Mouse (Mus musculus) frontal cortex, adult (tissue): ENCODE results near the gene Glis2.
"Not testable (repeated sequence)": the region's sequence is repeated elsewhere in the genome, so short reads cannot be mapped to it uniquely, and the experiment has no call there.

Experiments
- ATAC-seq: cut with Nextera tagmentation; 2 replicates; pipeline ENCODE4 v1.9.2; 2017; ENCODE audit warnings: mild to moderate bottlenecking, moderate library complexity, mixed read lengths; ENCODE audit not compliant: low TSS enrichment

Gene Glis2

DNA sequence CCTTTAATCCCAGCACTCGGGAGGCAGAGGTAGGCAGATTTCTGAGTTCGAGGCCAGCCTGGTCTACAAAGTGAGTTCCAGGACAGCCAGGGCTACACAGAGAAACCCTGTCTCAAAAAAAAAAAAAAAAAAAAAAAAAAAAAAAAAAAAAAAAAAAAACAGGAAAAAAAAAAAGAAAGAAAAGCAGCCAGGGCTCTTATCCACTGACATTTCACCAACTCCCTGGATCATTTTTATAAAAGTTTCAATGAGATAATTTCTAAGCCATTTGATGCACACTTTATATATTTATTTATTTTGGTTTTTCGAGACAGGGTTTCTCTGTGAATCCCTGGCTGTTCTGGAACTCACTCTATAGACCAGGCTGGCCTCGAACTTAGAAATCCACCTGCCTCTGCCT is 13.3 kb upstream of the Glis2 start:
- not testable (repeated sequence) for ATAC-seq

GRCm38 (mm10) chr16:4583807-4584206 is 10.7 kb upstream of the Glis2 start:
- no peak for ATAC-seq

- ATAC-seq, result no peak
Measured at GRCm38 (mm10) chr16:4584438-4584837, 10.1 kb upstream of the Glis2 start.

DNA sequence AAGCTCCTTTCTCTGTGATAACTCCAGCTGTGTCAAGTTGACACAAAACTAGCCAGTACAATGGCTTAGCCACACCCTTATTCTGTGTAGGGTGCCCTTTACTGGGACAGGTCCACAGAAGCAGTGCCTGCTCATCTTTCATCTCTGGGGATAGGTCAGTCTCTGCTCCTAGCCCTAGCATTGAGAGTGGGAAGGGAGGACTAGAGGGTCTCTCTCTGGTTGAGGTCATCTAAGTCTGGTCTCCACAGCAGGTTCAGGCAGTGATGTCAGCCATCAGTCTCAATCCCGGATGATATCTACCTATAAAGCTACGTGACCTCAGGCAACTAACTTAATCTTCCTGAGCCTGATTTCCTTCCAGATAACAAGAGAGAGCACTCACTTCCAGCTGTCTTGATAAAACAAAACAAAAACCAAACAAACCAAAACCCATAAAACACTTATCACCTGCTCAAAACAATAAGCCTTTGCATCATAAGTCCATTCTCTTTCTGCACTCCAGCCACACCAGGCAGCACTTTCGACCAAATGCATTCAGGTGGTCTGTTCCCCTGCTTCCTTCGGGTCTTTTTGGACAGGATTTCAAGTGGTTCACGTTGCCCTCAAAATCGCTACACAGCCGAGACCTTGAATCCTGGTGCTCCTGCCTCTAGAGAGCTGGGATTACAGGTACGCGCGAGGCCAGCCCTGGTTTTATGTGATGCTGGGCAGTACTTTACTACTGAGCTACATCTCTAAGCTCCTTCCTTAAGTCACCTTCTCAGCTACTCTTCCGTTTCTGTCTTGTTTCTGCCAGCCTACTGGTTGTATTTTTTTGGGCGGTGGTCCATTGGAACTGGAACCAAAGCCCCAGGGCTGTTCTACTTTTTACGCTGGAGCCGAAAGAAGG is 8.6 kb upstream of the Glis2 start:
- peak; percentile 29; the same call in 1 of the 2 replicates for ATAC-seq

GRCm38 (mm10) chr16:4586531-4587123 is 7.9 kb upstream of the Glis2 start:
- ATAC-seq, result peak; percentile 95

DNA sequence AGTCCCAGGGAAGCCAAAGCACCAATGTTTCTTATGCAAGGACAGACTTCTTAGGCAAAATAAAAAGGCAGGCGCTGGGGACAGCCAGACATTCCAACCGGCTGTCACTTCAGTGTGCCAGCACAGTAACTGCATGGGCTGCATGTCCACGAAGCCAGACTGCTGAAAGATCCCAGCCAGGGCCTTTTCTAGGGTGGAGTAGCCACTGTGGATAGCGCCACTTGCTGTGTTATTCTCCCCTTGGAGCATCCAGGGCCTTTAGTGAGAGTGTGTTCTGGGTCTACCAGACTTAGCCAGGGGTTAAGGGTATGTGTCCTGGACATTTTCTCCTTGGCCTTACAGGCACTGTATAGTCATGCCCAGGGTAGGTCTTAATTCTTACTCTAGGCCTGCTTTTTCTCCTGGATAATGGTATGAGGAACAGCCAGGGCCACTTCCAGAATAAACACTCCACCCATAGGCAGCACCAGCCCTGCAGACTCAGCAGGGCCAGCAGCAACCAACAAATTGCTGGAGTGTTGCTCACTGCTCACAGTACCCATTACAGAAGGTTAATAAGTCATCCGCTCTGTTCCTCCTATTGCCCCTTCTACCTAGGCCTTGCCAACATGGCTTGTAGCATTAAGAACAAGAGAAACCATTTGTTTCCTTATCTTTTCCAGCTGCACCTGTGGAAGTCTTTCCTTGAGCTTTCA is 6.8 kb upstream of the Glis2 start:
- ATAC-seq, result no peak

GRCm38 (mm10) chr16:4590236-4590635 is 4.3 kb upstream of the Glis2 start:
- ATAC-seq, result no peak

GRCm38 (mm10) chr16:4592909-4593875 is 1.3 kb upstream of the Glis2 start:
- peak; percentile 75 for ATAC-seq

GRCm38 (mm10) chr16:4594814-4595526 is 457 bp downstream of the Glis2 start:
- 0 out of 2 replicates have a peak, but pooled peaks have one; percentile 1 for ATAC-seq

GRCm38 (mm10) chr16:4595527-4595963 is 1.0 kb downstream of the Glis2 start:
- ATAC-seq, result 0 out of 2 replicates have a peak, but pooled peaks have one; percentile 36

GRCm38 (mm10) chr16:4596141-4596728 is 1.7 kb downstream of the Glis2 start:
- no peak for ATAC-seq

GRCm38 (mm10) chr16:4596836-4597235 is 2.3 kb downstream of the Glis2 start:
- no peak for ATAC-seq

GRCm38 (mm10) chr16:4597296-4597695 is 2.8 kb downstream of the Glis2 start:
- no peak for ATAC-seq

DNA sequence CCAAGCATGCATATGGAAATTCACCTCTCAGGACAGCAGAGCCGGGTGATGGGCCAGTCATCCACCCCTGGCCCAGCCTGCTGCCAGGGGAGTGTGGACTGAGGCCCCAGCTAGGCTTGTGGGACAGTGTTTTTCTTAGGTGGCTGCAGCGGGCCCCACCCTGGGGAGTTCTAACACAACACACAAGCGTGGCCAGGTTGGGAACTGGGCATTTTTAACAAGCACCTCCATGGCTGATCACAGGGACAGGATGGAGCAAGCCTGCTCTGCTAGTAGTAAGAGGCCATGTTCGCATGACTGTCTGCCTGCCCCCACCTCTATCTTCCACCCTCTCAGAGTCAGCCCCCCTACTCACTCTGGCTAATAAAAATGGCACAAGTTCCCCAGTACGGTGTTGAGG is 3.5 kb downstream of the Glis2 start:
- ATAC-seq, result no peak

- no peak for ATAC-seq
Measured at GRCm38 (mm10) chr16:4598891-4599543, 4.5 kb downstream of the Glis2 start.

- ATAC-seq, result no peak
Measured at GRCm38 (mm10) chr16:4599616-4600015, 5.1 kb downstream of the Glis2 start.

DNA sequence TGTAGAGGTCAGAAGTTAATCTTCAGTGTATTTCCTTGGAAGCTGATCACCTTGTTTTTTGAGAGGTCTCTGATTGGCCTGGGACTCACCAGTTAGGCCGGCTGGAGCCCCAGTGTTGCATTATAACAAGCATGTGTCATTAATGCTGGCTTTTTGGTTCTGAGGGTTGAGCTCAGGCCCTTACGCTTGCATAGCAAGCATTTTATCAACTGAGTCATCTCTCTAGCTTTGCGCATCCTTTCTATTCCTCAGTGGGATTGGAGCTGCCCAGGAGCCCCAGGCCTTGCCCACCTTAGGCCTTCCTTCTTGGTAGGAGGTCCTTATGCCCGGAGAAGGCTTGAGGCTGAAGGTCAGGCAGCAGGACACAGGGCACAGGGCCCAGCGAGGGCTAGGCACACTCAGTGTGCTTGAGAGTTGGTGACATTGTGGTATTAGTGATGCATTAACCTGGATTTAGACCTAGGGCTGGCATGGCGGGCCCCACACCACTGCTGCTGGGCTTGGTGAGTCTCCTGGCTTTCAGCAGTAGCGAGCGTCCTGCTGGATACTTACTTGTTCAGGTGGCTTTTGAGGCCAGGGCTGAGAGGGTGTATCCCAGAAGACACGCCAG is 6.3 kb downstream of the Glis2 start:
- ATAC-seq, result no peak

DNA sequence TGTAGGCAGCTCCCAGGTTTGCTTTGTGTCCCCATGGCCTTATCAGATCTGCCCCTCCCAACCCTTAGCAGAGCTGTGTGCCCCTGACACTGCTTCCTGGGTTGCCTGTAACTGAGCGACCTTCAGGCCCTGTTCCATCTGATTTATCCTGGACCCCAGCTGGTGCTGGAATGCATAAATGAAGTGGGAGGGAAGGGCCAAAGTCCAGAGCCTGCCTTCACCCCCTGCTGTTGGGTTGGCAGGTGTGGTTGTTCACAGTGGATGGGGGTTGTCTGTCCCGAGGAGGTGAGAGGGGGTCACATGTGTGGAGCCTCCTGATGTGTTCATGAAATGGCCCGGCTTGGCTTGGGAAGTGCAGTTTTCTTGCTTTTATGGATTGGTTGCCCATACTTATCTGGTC is 7.7 kb downstream of the Glis2 start:
- ATAC-seq, result no peak

DNA sequence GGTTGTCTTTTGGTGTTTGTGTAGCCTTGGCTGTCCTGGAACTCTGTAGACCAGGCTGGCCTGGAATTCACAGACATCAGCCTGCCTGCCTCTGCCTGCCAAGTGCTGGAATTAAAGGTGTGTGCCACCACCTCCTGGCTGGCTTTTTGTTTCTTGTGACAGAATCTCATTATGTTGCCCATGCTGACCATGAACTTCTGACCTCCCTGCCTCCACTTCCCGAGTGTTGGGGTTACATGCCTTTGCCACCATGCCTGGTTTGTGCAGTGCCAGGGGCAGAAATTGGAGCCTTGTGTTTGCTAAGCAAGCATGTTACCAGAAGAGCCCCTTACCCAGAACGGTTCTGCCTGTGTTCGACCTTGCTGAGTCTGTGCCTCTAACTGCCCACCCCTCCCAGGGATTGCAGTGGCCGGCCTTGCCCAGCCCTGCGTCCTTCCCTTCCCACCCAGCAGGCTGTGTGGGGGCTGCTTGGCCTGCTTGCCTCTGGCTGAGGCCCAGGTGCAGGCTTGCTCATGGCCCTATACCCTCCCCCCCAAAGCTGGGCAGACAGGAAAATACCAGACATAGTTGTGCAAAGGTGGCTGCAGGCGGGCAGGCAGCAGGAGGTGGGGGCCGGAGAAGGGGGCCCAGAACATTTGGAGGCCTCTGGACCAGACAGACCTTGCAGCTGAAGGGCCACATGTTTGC is 8.4 kb downstream of the Glis2 start:
- ATAC-seq, result no peak
